ENCODE assay signal across 8 mouse cellular contexts in the genomic region with DNA sequence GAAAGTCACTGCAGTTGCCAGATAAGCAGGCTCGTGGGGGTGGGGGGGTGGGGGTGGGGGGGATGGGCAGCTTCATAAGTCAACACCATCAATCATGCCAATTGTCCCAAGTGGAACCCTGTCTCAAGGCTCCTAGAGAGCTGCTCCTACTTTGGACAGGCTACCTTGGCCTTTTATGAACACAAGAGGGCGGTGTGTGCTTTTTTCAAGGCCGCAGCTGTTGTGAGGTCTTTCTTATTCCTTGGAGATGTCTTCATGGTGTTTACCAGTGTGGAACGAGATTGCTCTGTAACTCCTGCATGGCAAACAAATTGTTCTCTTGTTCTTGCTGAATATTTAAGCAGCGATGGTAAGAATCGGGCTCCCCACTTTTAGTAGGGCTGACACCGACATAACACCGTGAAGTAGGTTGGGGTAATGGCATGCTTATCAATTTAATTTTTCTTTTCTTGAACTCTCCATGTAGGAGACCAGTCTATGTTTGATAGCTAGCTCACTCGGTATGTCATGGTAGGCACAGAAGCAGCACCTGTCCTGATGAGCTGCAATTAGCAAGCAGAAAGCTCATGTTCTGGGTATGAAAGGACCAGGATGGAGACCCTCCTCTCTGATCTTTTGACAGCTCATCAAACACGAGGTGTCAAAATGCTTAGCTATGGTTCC.
DNase-seq lines count a peak whose midpoint lies in the region; TF ChIP-seq lines count a peak whose summit lies in the region.

No protein-coding gene starts in this region.

- no peaks in the 10 kb centered on the region for H3K4me1 ChIP-seq in kidney, adult 2 months (ENCODE audit: control insufficient read depth, insufficient read depth, low read length)
- H3K4me1 ChIP-seq in heart, embryonic 10.5 days: no peaks in the 10 kb centered on the region
- H3K4me1 ChIP-seq in thymus, adult 2 months (replicated peaks; ENCODE audit: control insufficient read depth, insufficient read depth, low read length): no peaks in the 10 kb centered on the region

- no peak; the same call in 1 of the 2 replicates for TF ChIP-seq CTCF in kidney, adult 2 months (conservative IDR thresholded peaks at IDR 0.05; ENCODE audit: insufficient read depth, insufficient read length, low read depth, low read length)
- no peak for TF ChIP-seq CTCF in thymus, adult 2 months (IDR thresholded peaks at IDR 0.05; ENCODE audit: borderline replicate concordance, control insufficient read depth, extremely low read depth, insufficient read depth, low read length, poor library complexity)

- H3K9me3 ChIP-seq in heart, embryonic 10.5 days: no peaks in the 10 kb centered on the region

- WGBS in kidney, adult 2 months: 42% methylated on average over 10 of the region's 10 CpGs
- 52% methylated on average over 10 of the region's 10 CpGs for WGBS in heart, embryonic 10.5 days
- WGBS in thymus, adult 2 months: 54% methylated on average over 10 of the region's 10 CpGs

- H3K36me3 ChIP-seq in kidney, adult 2 months (ENCODE audit: control insufficient read depth, insufficient read depth, low read length): no peaks in the 10 kb centered on the region
- no peaks in the 10 kb centered on the region for H3K36me3 ChIP-seq in heart, embryonic 10.5 days
- no peaks in the 10 kb centered on the region for H3K36me3 ChIP-seq in thymus, adult 2 months (ENCODE audit: control insufficient read depth, insufficient read depth, low read length)

- TF ChIP-seq POLR2A in kidney, adult 2 months (IDR thresholded peaks at IDR 0.05; ENCODE audit: low read depth, low read length): no peak
- TF ChIP-seq POLR2A in thymus, adult 2 months (IDR thresholded peaks at IDR 0.05; ENCODE audit: control insufficient read depth, extremely low read depth, insufficient read depth, low read length, poor library complexity): no peak

- no peak overlapping the region for H3K4me3 ChIP-seq in kidney, adult 2 months (ENCODE audit: insufficient read depth, low read depth, low read length)
- H3K4me3 ChIP-seq in heart, embryonic 10.5 days: no peak overlapping the region
- H3K4me3 ChIP-seq in thymus, adult 2 months (ENCODE audit: control insufficient read depth, insufficient read depth, low read length): no peak overlapping the region

- H3K27ac ChIP-seq in kidney, adult 2 months (ENCODE audit: insufficient read depth, low read depth, low read length): no peak overlapping the region
- no peak overlapping the region for H3K27ac ChIP-seq in heart, embryonic 10.5 days
- H3K27ac ChIP-seq in thymus, adult 2 months (ENCODE audit: control insufficient read depth, insufficient read depth, low read length): no peak overlapping the region

- H3K27me3 ChIP-seq in kidney, adult 2 months (replicated peaks; ENCODE audit: control insufficient read depth, insufficient read depth, low read length): no peaks in the 10 kb centered on the region
- no peaks in the 10 kb centered on the region for H3K27me3 ChIP-seq in heart, embryonic 10.5 days (ENCODE audit: insufficient read depth, poor library complexity, severe bottlenecking)
- H3K27me3 ChIP-seq in thymus, adult 2 months (ENCODE audit: control insufficient read depth, insufficient read depth, low read length): no peaks in the 10 kb centered on the region

- peak; percentile 24 for DNase-seq in kidney, adult 2 months
- no peak for DNase-seq in kidney, adult 11 months
- peak; percentile 27 to 44 for DNase-seq in cerebellum, postnatal 36 days
- peak; percentile 79 for DNase-seq in heart, embryonic 10.5 days (ENCODE audit: low spot score)
- peak; percentile 27 for DNase-seq in layer of hippocampus, adult 9-10 months (ENCODE audit: low spot score)
- peak; percentile 61 for DNase-seq in lung, postnatal 36 days
- peak; percentile 43 for DNase-seq in right cerebral cortex, postnatal 4 days
- no peak for DNase-seq in thymus, adult 2 months

Comparison
In these comparisons a context has a peak if more than half of its experiments do, and no peak if none do; other contexts are left out.
1. DNase-seq: peak in kidney, adult 2 months (single experiment), cerebellum, postnatal 36 days (2 of 2), heart, embryonic 10.5 days (single experiment), layer of hippocampus, adult 9-10 months (single experiment), lung, postnatal 36 days (single experiment) and right cerebral cortex, postnatal 4 days (single experiment); none in kidney, adult 11 months (single experiment) and thymus, adult 2 months (single experiment).